Mouse (Mus musculus) cerebellum, adult 9-11 months (tissue): ENCODE measurements around the gene Rfc4.
"Not testable (repeated sequence)": the region's sequence is repeated elsewhere in the genome, so short reads cannot be mapped to it uniquely, and the experiment has no call there.

Experiments
- DNase-seq: peaks from one replicate; pipeline ENCODE4 v3.0.0; 2022

Gene Rfc4

GRCm38 (mm10) chr16:23099632-23100031, 27.9 kb downstream of the Rfc4 start:
- no peak for DNase-seq

DNA sequence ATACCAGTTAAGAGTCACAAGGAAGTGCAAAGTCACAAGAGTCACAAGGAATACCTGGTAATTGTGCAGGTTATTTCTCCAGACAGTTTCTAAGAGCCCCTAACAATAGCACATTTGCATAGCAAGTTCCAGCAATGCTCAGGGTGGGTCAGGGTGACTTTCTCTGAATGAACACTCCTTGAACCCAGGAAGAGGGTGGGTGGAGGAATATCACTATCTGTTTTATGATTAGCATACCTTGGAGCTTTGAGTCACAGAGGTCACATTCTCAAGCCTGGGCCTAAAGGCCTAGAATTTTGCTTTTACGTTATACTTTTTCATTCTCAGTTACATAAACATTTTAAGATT, 29.5 kb downstream of the Rfc4 start:
- DNase-seq, result not testable (repeated sequence)

GRCm38 (mm10) chr16:23097290-23098104, 30.0 kb downstream of the Rfc4 start:
- DNase-seq, result peak; percentile 23

GRCm38 (mm10) chr16:23096886-23097285, 30.7 kb downstream of the Rfc4 start:
- not testable (repeated sequence) for DNase-seq

DNA sequence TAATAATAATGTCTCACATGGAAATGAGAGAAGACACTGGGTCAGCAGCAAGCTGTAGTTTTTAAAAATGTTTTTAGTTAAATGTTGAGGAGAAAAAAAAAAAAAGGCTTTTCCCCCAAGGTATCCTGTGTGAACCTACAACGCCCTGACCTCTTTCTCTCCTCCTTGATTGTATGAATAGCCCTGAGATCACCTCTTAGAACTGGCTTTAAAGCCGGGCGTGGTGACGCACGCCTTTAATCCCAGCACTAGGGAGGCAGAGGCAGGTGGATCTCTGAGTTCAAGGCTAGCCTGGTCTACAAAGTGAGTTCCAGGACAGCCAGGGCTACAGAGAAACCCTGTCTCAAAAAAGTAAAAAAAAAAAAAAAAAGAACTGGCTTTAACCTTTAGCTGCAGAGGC, 32.0 kb downstream of the Rfc4 start:
- not testable (repeated sequence) for DNase-seq

DNA sequence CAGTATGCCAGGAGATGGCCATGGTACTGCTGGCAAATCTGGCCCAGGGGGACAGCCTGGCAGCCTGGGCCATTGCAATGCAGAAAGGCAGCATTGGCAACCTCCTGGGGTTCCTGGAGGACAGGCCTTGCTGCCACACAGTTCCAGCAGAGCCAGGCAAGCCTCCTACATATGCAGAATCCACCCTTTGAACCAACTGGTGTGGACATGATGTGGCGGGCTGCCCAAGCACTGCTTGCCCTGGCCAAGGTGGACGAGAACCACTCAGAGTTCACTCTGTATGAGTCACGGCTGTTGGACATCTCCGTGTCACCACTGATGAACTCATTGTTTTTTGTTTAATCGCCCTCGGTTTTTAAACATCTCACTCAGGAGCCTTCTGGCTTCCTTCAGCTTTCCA, 33.4 kb downstream of the Rfc4 start:
- no peak for DNase-seq

- DNase-seq, result peak; percentile 36
Measured at GRCm38 (mm10) chr16:23093321-23093953, 34.1 kb downstream of the Rfc4 start.

DNA sequence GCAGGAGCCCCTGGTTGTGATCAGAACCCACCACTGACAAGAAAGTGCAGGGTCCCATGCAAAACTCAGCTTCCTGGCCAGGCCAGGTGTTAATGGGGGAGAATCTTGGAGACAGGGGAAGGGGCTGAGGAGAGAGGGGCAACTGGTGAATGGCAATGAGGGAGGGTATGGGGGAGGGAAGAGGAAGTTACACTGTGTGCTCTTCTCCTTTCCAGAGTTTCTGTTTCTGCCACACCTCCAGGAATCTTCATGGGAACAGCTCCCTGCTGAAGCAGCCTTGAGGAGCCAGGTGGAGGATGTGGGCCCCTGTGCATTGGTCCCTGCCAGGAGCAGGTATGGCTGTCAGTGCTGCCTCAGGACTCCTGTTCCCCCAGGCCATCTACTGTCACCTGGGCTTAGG, 36.2 kb downstream of the Rfc4 start:
- DNase-seq, result not testable (repeated sequence)

GRCm38 (mm10) chr16:23088491-23088890, 39.0 kb downstream of the Rfc4 start:
- not testable (repeated sequence) for DNase-seq

GRCm38 (mm10) chr16:23087712-23088111, 39.8 kb downstream of the Rfc4 start:
- DNase-seq, result not testable (repeated sequence)

DNA sequence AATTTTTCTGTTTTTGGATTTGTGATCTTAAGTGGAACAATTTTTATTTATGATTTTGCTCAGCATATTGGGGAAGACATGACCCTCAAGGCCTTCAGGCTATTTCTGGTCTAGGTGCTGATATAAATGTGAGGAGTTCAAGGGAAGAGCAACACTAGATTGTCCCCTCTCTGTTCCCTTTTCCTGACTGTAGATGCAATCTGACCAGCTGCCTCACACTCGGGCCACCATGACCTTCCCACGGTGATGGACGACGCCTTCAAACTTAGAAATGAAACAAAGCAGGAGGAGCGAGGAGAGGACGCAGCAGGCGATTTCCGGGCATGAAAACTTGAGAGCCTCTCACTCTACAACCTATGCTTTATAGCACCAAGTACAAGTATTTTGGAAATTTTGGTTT, 40.4 kb downstream of the Rfc4 start:
- DNase-seq, result not testable (repeated sequence)

DNA sequence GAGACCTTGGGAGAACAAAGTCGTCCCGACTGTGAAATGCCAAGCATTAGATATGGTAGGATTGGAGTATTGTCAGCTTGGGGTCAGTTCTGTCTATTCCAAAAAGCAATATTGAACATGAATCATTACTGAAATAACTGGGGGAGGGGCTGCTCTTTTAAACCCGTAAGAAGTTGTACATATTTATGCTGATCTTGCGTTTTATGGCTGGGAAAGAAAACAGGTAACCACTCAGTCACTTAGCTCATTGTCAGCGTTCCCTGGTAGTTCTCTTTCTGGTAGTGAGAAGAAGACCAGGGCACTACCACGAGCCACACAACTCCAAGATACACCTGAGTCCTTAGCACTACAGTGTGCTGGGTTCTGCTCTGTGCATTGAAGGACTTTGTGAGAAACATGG, 50.0 kb downstream of the Rfc4 start:
- DNase-seq, result not testable (repeated sequence)
